Mouse (Mus musculus) spleen, postnatal 36 days (tissue): Measurements from ENCODE around the gene Cnpy4.
"Not testable (repeated sequence)": the region's sequence is repeated elsewhere in the genome, so short reads cannot be mapped to it uniquely, and the experiment has no call there.

ENCODE experiments used
- DNase-seq, 2 experiments: peaks; one replicate each; pipeline ENCODE4 v3.0.0; 2022; ENCODE audit warnings: low spot score in 2 of 2, mixed read lengths in 1 of 2

Cnpy4 gene

GRCm38 (mm10) chr5:138202086-138202485 is 14.8 kb downstream of the Cnpy4 start:
- no peak for DNase-seq

DNA sequence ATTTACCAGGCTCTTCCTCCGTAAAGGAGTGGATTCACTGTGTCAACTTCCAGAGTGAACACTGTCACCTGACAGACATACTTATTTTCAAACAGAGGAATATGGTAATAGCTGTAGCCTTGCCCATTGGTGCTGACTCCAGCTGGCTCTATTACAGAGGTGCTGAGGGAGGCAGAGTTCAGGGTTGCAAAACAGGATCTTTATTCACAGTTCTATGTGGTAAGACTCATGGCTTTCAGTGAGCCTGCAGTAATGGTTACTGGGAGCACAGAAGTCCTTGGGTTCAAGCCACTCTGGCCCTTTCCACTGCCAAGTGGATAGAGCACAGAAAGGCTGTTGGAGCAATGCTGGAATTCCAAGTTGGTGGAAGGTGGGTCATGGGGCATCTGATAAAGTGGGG is 20.0 kb downstream of the Cnpy4 start:
- DNase-seq: no peak

DNA sequence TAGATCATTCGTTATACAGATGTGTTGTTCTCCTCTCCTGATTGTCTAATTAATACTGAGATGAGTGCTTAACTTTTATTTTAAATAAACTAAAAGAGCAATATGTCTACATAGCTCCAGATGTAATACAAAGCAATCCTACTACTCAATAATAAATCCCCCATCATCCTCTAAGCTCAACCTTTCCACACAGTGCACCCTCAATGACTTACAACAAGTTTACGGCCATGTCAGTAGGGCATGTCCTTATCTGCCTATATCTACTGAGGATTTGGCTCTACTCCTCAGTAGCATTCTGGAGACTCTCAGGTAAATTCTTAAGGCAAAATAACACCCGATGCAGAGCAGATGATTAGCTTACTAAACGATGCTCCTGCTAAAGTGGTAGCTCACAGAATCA is 20.6 kb downstream of the Cnpy4 start:
- DNase-seq: no peak

GRCm38 (mm10) chr5:138216632-138217031 is 29.3 kb downstream of the Cnpy4 start:
- not testable (repeated sequence) for DNase-seq

GRCm38 (mm10) chr5:138219864-138220263 is 32.6 kb downstream of the Cnpy4 start:
- DNase-seq: no peak

- DNase-seq: peak; percentile 76 to 77
Observed at GRCm38 (mm10) chr5:138222111-138222510, 34.8 kb downstream of the Cnpy4 start.

GRCm38 (mm10) chr5:138223287-138223686 is 36.0 kb downstream of the Cnpy4 start:
- DNase-seq: no peak

DNA sequence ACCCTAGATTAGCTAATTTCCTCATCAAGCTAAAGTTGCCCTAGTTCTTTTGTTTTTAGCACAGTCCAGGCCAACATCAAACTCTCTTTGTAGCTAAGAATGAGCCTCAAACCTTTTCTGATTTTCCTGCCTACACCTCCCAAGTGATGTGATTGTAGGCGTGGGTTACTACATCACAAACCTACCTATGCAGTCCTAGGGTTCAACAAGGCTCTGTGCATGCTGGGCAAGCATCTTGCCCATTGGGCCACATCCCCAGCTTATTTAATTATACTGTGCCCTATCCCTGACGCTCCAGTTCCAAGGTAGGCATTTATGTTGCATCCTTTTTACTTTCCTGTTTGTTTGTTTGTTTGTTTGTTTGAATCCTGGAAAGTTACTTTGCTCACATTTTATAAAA is 38.4 kb downstream of the Cnpy4 start, which contains the start of gene Nxpe5:
Nxpe5 (plus strand) TSS at position 199 of the 400 bp plus-strand sequence.
- DNase-seq: no peak

DNA sequence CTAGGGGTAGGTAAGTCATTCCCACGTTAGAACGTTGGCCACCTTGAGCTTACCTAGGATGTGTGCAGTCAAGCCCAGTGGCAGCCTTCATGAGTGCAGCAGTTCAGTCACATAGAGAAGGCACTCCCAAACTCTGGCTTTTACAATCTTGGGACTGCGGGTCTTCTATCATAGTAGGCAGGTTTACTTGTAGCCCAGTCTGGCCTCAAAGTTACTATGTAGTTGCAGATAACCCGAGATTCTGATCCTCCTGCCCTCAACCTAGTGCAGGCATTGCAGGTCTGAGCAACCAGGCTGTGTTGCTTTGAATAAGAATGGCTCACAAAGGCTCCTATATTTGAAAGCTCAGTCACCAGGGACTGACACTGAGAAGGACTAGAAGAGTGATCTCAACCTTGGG is 39.2 kb downstream of the Cnpy4 start:
- DNase-seq: no peak

DNA sequence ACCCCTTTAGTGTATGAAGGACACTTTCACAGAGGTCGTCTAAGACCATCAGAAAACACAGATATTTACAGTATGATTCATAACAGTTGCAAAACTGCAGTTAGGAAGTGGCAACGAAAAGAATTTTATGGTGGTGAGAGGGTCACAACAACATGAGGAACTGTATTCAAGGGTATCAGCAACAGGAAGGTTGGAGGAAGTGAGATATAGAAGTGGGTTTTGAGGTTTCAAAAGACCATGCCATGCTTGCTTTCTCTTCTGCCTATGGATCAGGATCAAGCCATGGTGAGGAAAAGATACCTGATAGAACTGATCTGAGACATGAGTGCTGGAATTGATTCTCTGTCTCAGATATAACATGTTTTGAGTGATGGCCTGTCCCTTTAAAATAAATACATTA is 40.1 kb downstream of the Cnpy4 start:
- peak; percentile 47 to 60 for DNase-seq

GRCm38 (mm10) chr5:138228026-138228425 is 40.7 kb downstream of the Cnpy4 start:
- peak; percentile 41 to 55 for DNase-seq

DNA sequence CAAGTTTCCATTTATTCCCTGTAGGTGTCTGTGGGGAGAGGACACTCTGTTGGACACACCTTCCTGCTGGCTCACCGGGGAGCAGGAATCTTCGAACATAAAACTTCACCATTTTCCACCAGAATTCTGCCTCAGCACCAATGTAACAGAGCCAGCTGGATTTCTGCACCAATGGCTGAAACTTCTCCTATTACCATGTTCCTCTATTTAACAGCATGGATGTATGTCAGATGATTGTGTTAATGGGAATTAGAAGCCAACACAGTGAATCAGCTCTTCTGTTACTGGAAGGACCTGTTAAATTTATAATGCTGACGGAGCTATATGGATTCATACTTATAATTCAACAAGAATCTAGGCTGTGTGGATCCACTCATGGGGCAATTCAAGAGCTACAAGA is 42.2 kb downstream of the Cnpy4 start:
- DNase-seq: no peak

DNA sequence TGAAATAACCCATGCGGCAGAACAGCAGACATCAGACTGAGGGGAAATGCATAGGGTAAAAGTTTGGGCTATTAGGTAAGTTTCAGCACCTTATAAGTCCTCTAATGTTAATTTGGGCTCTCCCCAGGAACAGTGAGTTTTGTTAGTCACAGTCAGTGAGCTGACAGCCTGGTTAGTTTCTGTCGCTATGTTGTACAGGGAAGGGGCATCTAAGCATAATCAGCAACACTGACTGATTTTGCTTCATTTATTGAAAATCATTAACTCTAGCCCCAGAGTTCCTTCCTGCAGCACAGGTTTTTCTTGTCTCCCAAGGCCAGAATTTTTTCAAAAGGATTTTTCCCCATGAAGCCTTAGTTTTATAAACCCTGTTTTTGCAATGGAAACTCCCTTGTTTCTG is 46.5 kb downstream of the Cnpy4 start:
- DNase-seq: no peak

- no peak for DNase-seq
Observed at GRCm38 (mm10) chr5:138234224-138234623, 46.9 kb downstream of the Cnpy4 start.

DNA sequence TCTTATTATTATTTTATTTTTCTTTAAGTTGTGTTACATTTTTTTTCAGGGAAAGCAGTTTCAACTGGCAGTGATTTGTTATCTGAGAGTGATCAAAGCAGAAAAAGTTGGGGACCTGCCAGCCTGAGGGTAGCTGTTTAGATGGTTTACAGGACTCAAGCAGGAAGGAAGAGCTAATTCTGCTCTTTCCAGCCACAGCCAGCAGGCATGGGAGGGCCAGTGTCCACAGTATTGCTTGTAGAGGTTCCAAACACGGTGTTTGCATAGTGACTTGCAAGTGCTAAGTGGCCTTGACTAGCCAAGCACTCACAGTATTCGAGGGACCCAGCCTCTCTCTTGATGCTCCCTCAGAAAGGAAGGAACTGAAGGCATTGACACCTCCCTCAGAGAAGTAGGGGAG is 54.2 kb downstream of the Cnpy4 start:
- no peak for DNase-seq
